In genomic region chr9:71940016-71940415, GRCm38 (mm10) we compare ENCODE assay signal across 19 mouse cellular contexts.
"Had no signal": no experiment of that assay in that cellular context is flagged by ENCODE, and none has a peak within 500 bp of the region (broad histone marks: within the 10 kb centered on the region; RNA-seq: fewer than 3 reads in every experiment).

No protein-coding gene starts in this region.

- DNase-seq: liver, postnatal 0 days; lung, adult 2 months; lung, postnatal 4 days; retina, postnatal 1 day; right cerebral cortex, adult 18-20 months; right cerebral cortex, postnatal 25 days; right cerebral cortex, postnatal 4 days; spleen, adult 18-20 months; thymus, adult 18-20 months; thymus, postnatal 14 days; thymus, postnatal 36 days had no signal

- H3K9ac ChIP-seq: liver, embryonic 15.5 days; liver, postnatal 0 days; lung, embryonic 15.5 days; midbrain, embryonic 13.5 days; midbrain, embryonic 15.5 days; neural tube, embryonic 13.5 days; neural tube, embryonic 15.5 days had no signal

- H3K27ac ChIP-seq: liver, embryonic 15.5 days; lung, embryonic 15.5 days; midbrain, embryonic 13.5 days; midbrain, embryonic 15.5 days; neural tube, embryonic 13.5 days; neural tube, embryonic 15.5 days had no signal

- H3K4me3 ChIP-seq: liver, embryonic 15.5 days; lung, embryonic 15.5 days; midbrain, embryonic 13.5 days; midbrain, embryonic 15.5 days; neural tube, embryonic 13.5 days; neural tube, embryonic 15.5 days had no signal

- H3K4me2 ChIP-seq: liver, embryonic 15.5 days; lung, embryonic 15.5 days; midbrain, embryonic 11.5 days; midbrain, embryonic 13.5 days; midbrain, embryonic 15.5 days; neural tube, embryonic 13.5 days; neural tube, embryonic 15.5 days had no signal

- H3K36me3 ChIP-seq: midbrain, embryonic 13.5 days; midbrain, embryonic 15.5 days; neural tube, embryonic 13.5 days; neural tube, embryonic 15.5 days had no signal

- H3K4me1 ChIP-seq: midbrain, embryonic 15.5 days; neural tube, embryonic 15.5 days had no signal

- H3K9me3 ChIP-seq: liver, embryonic 15.5 days; lung, embryonic 15.5 days; midbrain, embryonic 13.5 days; midbrain, embryonic 15.5 days; neural tube, embryonic 13.5 days; neural tube, embryonic 15.5 days had no signal

- ATAC-seq: liver, postnatal 0 days; lung, postnatal 0 days; midbrain, embryonic 13.5 days; midbrain, embryonic 15.5 days had no signal

- H3K27me3 ChIP-seq: liver, embryonic 15.5 days; lung, embryonic 15.5 days; midbrain, embryonic 13.5 days; midbrain, embryonic 15.5 days; neural tube, embryonic 13.5 days; neural tube, embryonic 15.5 days had no signal
